Mouse (Mus musculus) C3H10T1/2 (cell line): ENCODE data around the gene Zfp819. TPM values are rescaled to one million over a fixed set of nuclear protein-coding genes. Genes with fewer than 3 reads are reported as not detected.

Source experiments
- polyA plus RNA-seq, 2 experiments: library from polyadenylated mRNA; unstranded; fragments of >200 nt; fragmentation: generic; extraction: Trizol; gene quantifications; one replicate each; pipeline ENCODE4 v1.2.1; 2012; ENCODE audit warnings: missing spikeins in 2 of 2

Zfp819 gene
- polyA plus RNA-seq = not detected

DNA sequence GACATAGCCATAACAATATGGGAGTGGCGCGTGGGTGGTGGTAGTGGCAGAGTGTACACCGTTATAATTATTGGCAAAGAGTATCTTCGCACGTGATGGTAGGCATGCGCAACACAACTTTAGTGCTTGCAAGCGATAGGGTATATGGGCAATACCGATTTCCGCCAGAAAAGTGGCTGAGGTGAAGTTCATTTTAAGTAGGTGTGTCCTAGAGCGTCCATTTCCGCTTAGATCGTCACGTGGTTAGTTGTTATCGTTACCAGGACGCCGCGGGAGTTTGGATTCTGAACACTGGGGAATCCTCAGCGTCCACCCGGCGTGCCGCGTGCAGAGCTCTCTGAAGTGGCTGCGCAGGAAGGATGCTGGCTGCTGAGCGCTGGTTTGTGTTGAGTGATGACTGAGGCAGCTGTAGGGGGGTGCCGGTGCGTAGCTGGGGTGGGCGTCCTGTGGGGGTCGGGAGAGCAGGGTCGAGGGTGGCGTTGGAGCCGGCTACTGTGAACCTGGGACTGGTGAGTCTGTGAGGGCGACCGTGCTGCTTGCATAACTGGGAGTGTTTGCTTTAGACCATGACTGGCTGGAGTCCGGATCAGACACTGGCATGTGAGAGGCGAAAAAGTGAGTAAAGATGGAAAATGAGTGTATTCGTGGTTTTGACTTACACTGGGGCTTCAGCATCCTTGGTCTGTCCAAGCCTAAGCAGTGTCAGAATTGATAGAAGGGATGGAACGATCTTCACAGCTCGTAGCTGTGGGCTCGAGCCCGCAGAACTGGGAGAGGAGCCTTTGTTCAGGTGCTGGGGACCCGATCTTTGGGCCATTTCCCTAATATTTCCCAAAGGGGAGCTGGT is at the start of gene Zfp819:
Gene Zfp819, plus strand, starts transcription at position 274 of the 847 bp plus-strand sequence.

GRCm38 (mm10) chr7:43562006-43562633 is 44.8 kb upstream of the Zfp819 start, which contains the start of gene Zfp658:
TSS of gene Zfp658 (plus strand) at chr7:43562256.

GRCm38 (mm10) chr7:43579440-43580171 is 27.4 kb upstream of the Zfp819 start, which contains the start of gene Zfp719:
TSS of gene Zfp719 (plus strand) at chr7:43579610.

GRCm38 (mm10) chr7:43634500-43634899 is 27.5 kb downstream of the Zfp819 start, which contains the start of gene Ceacam18:
TSS of gene Ceacam18 (plus strand) at chr7:43634707.

DNA sequence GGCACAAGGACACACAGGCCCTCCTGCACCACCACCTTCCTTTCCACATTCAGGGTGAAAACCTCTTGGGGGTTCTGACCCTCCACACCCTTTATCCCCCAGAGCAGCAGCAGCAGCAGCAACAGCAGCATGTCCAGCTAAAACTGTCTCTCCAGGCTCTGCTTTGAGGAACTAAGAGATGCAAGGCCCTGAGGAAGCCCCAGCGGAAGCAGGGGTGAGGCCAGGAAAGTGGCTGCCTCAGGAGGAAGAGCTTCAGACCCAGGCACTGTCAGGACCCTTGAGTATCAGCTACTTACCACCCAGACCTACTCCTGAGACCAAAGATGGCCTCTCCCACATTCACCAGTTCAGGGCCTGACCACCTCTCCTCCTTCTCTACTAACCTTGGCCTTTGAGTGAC is 53.0 kb downstream of the Zfp819 start, which contains the start of gene Siglece:
Gene Siglece, minus strand, starts transcription at position 160 of the 400 bp plus-strand sequence.

Other genes starting within 250 kb of the Zfp819 start
- gene Siglecg, start 199.0 kb upstream of the Zfp819 start, polyA plus RNA-seq = under 1 TPM in 1 of 2 experiments, not detected in 1; 0.62 TPM
- gene Lim2, start 179.5 kb upstream of the Zfp819 start, polyA plus RNA-seq = not detected
- under 1 TPM in 1 of 2 experiments, not detected in 1; 0.09 TPM for gene Nkg7, start 170.1 kb upstream of the Zfp819 start, polyA plus RNA-seq
- gene Cldnd2, start 166.4 kb upstream of the Zfp819 start, polyA plus RNA-seq = not detected
- gene Etfb, start 163.1 kb upstream of the Zfp819 start, polyA plus RNA-seq = 100 to 1,000 TPM; 318 to 407 TPM
- gene Gm45233, start 163.0 kb upstream of the Zfp819 start, polyA plus RNA-seq = under 1 TPM; 0.07 to 0.63 TPM
- gene Vsig10l, start 144.0 kb upstream of the Zfp819 start, polyA plus RNA-seq = 1 to 10 TPM in 1 of 2 experiments, under 1 TPM in 1; 0.11 to 2.1 TPM
- gene Iglon5, start 117.1 kb upstream of the Zfp819 start, polyA plus RNA-seq = 10 to 100 TPM in 1 of 2 experiments, 1 to 10 TPM in 1; 5.7 to 26.5 TPM
- gene 4931406B18Rik, start 101.2 kb upstream of the Zfp819 start, polyA plus RNA-seq = not detected
- under 1 TPM in 1 of 2 experiments, not detected in 1; 0.04 TPM for gene Cd33, start 62.7 kb upstream of the Zfp819 start, polyA plus RNA-seq
- 1 to 10 TPM in 1 of 2 experiments, under 1 TPM in 1; 0.11 to 2.6 TPM for gene Zfp658, start 44.9 kb upstream of the Zfp819 start, polyA plus RNA-seq
- 1 to 10 TPM in 1 of 2 experiments, under 1 TPM in 1; 0.09 to 1.8 TPM for gene Zfp719, start 27.6 kb upstream of the Zfp819 start, polyA plus RNA-seq
- not detected for gene Ceacam18, start 27.5 kb downstream of the Zfp819 start, polyA plus RNA-seq
- gene Siglece, start 53.0 kb downstream of the Zfp819 start, polyA plus RNA-seq = not detected
- 10 to 100 TPM in 1 of 2 experiments, 1 to 10 TPM in 1; 6.7 to 11.8 TPM for gene Ctu1, start 64.8 kb downstream of the Zfp819 start, polyA plus RNA-seq
- gene Klk14, start 83.2 kb downstream of the Zfp819 start, polyA plus RNA-seq = under 1 TPM; 0.05 to 0.08 TPM
- gene Klk13, start 105.4 kb downstream of the Zfp819 start, polyA plus RNA-seq = not detected
- not detected for gene Klk12, start 161.7 kb downstream of the Zfp819 start, polyA plus RNA-seq
- not detected for gene Klk11, start 167.4 kb downstream of the Zfp819 start, polyA plus RNA-seq
- 1 to 10 TPM in 1 of 2 experiments, under 1 TPM in 1; 0.12 to 2.5 TPM for gene Klk10, start 173.9 kb downstream of the Zfp819 start, polyA plus RNA-seq
- gene Klk9, start 184.7 kb downstream of the Zfp819 start, polyA plus RNA-seq = under 1 TPM in 1 of 2 experiments, not detected in 1; 0.08 TPM
- gene Klk8, start 190.4 kb downstream of the Zfp819 start, polyA plus RNA-seq = under 1 TPM; 0.11 to 0.25 TPM
- not detected for gene Klk7, start 204.1 kb downstream of the Zfp819 start, polyA plus RNA-seq
- under 1 TPM in 1 of 2 experiments, not detected in 1; 0.12 TPM for gene Klk6, start 217.3 kb downstream of the Zfp819 start, polyA plus RNA-seq
- gene Klk5, start 234.8 kb downstream of the Zfp819 start, polyA plus RNA-seq = not detected